Mouse (Mus musculus): ENCODE results near the gene Prps1l3. TPM values are rescaled to one million over a fixed set of nuclear protein-coding genes. Genes with fewer than 3 reads are reported as not detected.
A peak's percentile ranks its signal among the peaks of the same experiment; 100 is the strongest.

Gene Prps1l3
- polyA plus RNA-seq, 1 experiment from 2014 or later: 41.8 TPM

- WGBS: 39% methylated on average over 1 of the region's 1 CpGs
- no peaks in the 10 kb centered on the region for H3K4me1 ChIP-seq
- no peaks in the 10 kb centered on the region for H3K27me3 ChIP-seq
- H3K4me3 ChIP-seq: no peak overlapping the region
- no peak for ATAC-seq (replicated peaks)
- H3K9ac ChIP-seq (replicated peaks): no peak overlapping the region
- H3K4me2 ChIP-seq (replicated peaks): no peak overlapping the region
- H3K27ac ChIP-seq (replicated peaks): no peak overlapping the region
- H3K9me3 ChIP-seq: no peaks in the 10 kb centered on the region
- no peaks in the 10 kb centered on the region for H3K36me3 ChIP-seq
Measured at GRCm38 (mm10) chr12:57275456-57275855, 45.2 kb downstream of the Prps1l3 start.

- Histone ChIP-seq H3K9me3 (no peaks in the 10 kb centered on the region), H3K9ac (replicated peaks) (no peak overlapping the region), H3K36me3 (no peaks in the 10 kb centered on the region), H3K4me2 (replicated peaks) (no peak overlapping the region), H3K27me3 (no peaks in the 10 kb centered on the region), H3K4me3 (no peak overlapping the region), H3K27ac (replicated peaks) (no peak overlapping the region), H3K4me1 (no peaks in the 10 kb centered on the region)
- peak; percentile 71 for ATAC-seq (replicated peaks)
- 46% methylated on average over 3 of the region's 3 CpGs for WGBS
Measured at GRCm38 (mm10) chr12:57281155-57282114, 51.2 kb downstream of the Prps1l3 start.

GRCm38 (mm10) chr12:57285303-57286059 is 55.3 kb downstream of the Prps1l3 start:
- H3K4me3 ChIP-seq: no peak overlapping the region
- H3K27me3 ChIP-seq: no peaks in the 10 kb centered on the region
- WGBS: 89% methylated on average over 5 of the region's 5 CpGs
- H3K9ac ChIP-seq (replicated peaks): no peak overlapping the region
- H3K27ac ChIP-seq (replicated peaks): no peak overlapping the region
- ATAC-seq (replicated peaks): no peak
- no peaks in the 10 kb centered on the region for H3K4me1 ChIP-seq
- no peak overlapping the region for H3K4me2 ChIP-seq (replicated peaks)
- no peaks in the 10 kb centered on the region for H3K36me3 ChIP-seq
- no peaks in the 10 kb centered on the region for H3K9me3 ChIP-seq

Other genes starting within 250 kb of the Prps1l3 start
- 0.08 TPM in 1 of 2 replicates, not detected in the other for gene Slc25a21, start 32.9 kb upstream of the Prps1l3 start, polyA plus RNA-seq (2015; fragmentation: Nextera tagmentation; extraction: Ambion mirVana)
- 6.8 and 7.3 TPM in 2 replicates for gene Mipol1, start within 50 bp of the Prps1l3 start, polyA plus RNA-seq (2015; fragmentation: Nextera tagmentation; extraction: Ambion mirVana)